Mouse (Mus musculus): ENCODE measurements around the gene Prkcg.
"Not testable (repeated sequence)": the region's sequence is repeated elsewhere in the genome, so short reads cannot be mapped to it uniquely, and the experiment has no call there.

Gene Prkcg

DNA sequence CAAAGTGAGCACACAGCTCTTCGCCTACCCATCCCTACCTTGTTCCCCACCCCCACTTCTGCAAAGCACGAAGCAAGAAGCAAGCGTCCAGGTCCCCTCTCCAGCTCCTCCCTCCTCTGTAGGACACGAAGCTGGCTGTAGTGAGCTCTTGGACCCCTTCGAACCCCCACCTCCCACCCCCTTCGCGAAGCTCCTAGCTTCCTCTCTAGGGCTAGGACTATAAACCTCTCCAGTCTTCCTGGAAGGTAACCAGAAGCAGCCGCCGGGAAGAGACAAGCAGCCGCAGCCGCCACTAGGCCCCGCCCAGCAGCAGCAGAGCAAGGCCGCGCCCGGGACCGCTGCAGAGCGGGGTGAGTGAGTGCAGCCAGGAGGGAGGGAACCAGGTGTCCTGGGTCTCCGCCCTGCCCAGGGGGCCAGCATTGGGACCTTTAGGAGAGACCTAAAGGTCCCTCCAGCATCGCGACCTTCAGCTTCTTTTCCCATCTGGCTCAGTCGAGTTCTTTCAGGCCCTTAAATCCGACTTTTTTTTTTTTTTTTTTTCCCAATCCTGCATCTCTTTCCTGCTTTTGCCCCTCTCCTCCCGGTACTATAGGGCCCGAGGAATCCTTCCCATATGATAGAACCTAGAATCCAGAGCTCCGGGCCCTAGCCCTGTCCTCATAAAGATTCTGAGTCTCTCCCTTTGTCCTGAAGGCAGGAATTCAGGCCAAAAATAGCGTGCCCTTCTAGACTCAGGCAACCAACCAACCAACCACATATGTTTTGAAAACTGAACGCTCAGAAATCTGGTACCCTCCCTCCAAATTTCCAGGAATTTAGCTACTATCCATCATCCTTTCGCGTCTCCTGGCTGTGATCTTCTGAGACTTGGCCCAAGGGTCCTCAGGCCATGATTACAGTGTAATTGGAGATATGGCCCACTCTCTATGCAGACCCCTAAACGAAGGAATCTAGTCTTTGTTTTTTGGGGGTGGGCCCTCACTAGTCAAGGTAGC lies at the start of gene Prkcg, which contains the start of gene Myadm:
Prkcg (plus strand) TSS at position 204 of the 995 bp plus-strand sequence.
Myadm (plus strand) TSS at position 105 of the 995 bp plus-strand sequence.
- DNase-seq (ENCODE audit: low spot score), result peak; percentile 64

DNA sequence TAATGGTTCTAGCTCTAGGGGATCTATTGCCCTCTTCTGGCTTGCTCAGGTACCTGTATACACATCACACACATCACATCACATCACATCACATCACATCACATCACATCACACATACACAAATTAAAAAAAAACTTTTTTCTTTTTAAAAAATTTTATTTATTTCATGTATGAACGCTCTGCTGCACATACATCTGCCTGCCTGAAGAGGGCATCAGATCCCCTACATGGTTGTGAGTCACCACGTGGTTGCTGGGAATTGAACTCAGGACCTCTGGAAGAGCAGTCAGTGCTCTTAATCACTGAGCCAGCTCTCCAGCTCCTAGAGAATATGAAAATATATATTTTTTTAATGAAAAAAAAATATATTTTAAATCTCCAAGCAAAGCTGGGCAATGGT lies 49.8 kb upstream of the Prkcg start:
- no peak for DNase-seq (ENCODE audit: low spot score)

DNA sequence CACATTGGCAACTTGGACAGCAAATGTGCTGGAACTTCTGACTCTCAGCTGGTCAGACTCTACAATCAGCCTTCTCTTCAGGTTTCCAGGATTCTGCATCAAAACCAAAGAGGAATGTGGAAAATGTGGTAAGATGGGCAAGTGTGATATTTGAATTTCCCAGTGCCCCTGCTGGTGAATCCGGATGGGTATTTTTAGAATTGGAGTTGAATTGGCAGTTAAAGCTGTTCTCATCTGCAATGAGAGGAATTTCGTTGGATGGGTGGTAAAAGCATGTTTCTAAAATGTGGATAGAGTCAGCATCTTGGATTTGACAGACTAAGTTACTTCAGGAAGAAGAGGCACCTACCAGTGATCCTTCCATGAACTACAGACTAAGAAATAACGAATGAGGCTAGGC lies 28.3 kb upstream of the Prkcg start:
- no peak for DNase-seq (ENCODE audit: low spot score)

DNA sequence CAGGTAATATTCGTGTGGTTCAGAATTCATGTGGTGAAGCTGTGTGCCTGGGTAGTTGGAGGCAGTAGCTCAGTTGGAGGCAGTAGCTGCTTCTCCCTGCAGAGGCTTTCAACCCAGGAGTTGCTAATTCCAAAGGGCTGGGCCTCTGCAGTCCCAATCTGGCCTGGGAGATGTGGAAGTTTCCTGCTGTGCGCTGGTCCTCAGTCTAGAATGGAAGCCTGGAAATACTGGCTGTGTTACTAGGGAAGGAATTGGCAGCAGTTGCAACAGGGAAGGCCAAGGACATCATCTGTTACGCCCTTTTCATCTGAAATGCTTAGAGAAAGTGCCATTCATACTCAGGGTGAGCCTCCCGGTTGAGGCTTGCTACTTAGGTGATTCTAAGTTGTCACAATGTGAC lies 27.5 kb upstream of the Prkcg start:
- no peak for DNase-seq (ENCODE audit: low spot score)

DNA sequence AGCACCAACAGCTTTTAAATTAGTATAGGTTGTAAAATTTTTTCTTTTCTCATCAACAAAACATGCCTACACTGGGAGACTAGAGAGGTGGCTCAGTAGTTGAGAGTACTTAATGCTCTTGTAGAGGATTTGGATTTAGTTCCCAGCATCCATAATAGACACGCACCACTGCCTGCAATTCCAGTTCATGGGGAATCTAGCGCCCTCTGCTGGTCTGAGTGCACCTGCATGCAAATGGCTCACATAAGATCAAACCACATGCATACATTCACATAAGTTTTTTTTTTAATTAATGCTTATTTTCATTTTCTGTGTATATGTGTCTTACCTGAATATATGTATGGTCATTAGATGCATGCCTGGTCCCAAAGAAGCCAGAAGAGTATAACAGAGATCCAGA lies 26.2 kb upstream of the Prkcg start:
- peak; percentile 18 for DNase-seq (ENCODE audit: low spot score)

DNA sequence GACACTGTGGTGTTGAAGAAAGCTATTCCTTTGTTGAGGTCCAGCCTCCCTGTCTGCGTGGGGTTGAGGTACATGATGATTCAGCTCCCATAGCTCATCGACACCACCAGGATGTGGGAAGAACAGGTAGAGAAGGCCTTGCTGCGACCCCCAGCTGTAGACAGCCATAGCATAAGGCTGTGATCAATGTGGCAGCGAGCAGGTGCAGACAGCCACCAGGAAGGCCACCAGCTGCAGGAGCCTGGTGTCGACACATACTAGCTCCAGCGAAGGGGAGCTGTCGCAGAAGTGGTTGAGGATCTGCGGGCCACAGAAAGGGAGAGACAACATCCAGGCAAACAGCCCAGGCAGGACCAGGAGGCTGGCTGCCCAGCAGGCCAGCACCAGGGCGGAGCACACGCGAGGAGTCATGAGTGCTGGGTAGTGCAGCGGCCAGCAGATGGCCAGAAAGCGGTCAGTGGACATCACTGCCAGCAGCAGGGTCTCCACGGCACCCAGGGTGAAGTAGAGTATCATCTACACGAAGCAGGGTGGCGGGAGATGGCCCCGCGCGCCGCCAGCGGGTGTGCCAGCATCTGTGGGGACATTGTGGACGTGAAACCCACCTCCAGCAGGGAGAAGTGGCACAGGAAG lies 24.5 kb upstream of the Prkcg start:
- DNase-seq (ENCODE audit: low spot score), result no peak

DNA sequence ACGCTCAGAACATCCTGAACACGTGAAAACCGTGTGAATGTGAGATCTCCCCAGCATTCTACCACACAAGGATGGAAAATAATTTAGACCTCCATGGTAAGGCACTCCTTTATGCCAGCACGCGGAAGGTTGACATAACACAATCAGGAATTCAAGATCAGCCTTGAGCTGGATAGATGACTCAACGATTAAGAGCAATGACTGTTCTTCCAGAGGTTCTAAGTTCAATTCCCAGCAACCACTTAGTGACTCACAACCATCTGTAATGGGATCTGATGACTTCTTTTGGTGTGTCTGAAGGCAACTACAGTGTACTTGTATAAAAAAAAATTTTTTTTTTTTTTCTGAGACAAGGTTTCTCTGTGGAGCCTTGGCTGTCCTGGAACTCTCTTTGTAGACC lies 23.7 kb upstream of the Prkcg start:
- no peak for DNase-seq (ENCODE audit: low spot score)

DNA sequence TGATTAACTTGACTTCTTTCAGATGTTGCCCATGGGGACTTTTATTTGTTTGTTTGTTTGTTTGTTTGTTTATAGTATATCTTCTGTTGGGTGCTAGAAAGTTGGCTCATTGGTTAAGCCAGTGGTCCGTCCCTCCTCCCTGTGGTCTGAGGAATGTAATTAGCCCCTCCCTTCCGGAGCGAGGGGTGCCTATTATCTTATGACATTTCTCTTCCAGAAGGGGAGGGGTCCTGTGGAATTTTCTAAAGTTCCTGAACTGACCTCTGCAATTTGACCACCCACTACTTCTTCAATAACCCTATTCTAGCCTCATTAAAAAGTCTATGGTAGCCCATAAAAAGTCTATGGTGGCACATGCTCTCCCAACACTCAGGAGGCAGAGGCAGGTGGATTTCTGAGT lies 21.7 kb upstream of the Prkcg start:
- no peak for DNase-seq (ENCODE audit: low spot score)

DNA sequence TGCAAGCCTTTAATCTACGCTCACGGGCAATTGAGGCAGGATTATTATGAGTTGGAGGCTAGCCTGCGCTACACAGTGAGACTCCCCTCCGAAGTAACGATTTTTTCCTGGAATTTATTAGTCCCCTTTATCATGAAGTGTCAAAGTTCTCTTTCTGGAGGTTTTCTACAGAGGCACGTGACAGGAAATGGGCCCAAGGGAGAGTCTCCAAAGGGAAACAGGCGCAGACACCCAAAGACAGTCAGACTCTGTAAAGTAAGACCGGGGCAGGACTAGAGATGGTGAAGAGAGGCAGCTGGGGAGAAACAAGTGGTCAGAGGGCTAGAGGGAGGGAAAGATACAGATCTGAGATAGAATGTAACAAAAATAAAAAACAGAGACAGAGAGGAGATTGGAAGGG lies 21.1 kb upstream of the Prkcg start:
- DNase-seq (ENCODE audit: low spot score), result no peak

DNA sequence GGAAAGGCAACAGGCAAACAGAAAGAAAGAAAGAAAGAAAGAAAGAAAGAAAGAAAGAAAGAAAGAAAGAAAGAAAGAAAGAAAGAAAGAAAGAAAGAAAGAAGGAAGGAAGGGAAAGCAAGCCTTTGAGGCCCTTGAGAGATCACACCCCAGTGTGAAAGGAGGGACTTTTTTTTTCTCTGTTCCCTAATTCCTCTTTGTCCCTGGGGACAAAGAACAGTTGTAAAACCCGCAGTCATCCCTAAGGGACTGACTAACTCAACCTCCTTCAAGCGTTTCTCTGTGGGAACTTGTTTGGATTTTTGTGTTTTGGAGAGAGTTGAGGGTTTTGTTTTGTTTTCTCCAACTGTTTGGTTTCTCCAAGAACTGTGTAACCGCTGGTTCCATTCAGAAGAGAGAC lies 20.7 kb upstream of the Prkcg start:
- DNase-seq (ENCODE audit: low spot score), result no peak

DNA sequence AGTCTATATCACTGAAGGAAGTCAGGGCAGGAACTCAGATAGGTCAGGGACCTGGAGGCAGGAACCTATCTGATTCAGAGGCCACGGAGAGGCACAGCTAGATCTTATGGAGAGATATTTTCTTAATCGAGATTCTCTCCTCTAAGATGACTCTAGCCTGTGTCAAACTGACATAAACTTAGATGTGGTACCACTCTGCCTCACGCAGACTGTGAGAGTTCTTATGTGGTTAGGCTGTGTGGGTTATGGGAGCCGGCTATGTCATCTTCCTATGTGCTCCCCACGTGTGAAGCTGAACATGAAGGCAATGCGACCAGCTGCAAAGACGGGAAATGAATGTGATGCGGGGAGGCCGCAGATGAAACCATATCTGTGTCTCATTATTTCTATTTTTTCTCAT lies 16.8 kb upstream of the Prkcg start:
- DNase-seq (ENCODE audit: low spot score), result no peak

DNA sequence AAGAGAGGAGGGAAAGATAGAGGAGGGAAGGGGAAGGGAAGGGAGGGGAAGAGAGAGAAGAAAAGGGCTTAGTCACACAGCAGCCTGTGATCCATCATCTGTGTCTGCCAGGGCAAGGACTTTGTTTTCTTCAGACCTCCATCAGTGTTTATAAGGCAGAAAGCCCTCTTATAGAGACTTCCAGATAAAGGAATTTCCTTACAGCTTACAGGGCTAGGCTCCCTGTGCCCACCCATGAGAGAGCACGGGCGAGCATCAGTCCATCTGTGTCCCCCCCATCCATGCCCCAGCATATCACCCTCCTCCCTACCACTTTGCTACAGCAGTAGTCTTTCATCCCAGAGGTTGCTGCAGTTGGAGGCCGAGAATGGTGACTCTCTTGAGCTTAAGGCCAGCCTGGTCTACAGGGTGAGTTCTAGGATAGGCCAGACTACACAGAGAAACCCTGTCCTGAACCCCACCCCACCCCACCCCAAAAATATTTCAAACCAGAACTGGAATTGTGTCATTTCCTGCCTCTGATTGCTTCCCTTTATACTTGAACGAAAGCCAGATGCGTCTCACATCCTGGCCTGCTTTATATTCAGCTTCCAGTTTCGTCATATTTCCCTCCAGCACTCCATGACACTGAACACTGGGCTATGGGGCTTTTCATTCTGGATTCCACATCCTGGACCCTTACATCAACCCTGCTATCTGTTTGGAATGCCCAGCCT lies 13.4 kb upstream of the Prkcg start:
- peak; percentile 43 for DNase-seq (ENCODE audit: low spot score)

DNA sequence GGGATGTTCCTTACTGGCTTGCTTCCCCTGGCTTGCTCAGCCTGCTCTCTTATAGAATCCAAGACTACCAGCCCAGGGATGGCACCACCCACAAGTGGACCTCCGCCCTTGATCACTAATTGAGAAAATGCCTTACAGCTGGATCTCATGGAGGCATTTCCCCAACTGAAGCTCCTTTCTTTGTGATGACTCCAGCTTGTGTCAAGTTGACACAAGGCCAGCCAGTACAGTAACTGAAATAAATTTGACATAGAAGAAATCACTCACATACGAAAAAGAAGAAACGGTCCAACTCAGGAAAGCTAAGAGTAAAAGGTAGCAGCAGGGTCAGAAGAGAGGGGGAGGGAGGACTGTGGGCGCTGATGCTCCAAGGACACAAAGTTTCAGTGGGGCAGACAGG lies 12.2 kb upstream of the Prkcg start:
- DNase-seq (ENCODE audit: low spot score), result not testable (repeated sequence)

DNA sequence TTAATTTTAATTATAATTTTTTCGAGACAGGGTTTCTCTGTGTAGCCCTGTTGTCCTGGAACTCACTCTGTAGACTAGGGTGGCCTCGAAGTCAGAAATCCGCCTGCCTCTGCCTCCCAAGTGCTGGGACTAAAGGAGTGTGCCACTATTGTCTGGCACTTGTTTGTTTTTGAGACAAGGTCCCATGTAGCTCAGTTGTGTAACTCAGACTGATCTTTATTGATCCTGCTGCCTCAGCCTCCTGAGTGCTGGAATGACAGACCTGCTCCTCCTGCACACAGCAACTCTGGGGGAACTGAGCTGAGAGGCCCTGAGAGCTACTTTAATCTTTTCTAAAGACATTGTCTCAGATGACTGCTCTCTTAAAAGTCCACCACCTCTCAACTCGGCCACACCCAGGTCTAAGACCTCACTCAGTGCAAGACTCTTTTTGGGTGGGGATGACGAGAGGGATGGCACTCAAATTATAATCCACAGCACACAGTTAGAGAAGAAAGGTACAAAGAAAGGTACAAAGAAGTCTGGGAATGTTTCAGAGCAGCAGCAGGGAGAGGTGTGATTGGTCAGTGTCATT lies 8.8 kb upstream of the Prkcg start:
- no peak for DNase-seq (ENCODE audit: low spot score)

DNA sequence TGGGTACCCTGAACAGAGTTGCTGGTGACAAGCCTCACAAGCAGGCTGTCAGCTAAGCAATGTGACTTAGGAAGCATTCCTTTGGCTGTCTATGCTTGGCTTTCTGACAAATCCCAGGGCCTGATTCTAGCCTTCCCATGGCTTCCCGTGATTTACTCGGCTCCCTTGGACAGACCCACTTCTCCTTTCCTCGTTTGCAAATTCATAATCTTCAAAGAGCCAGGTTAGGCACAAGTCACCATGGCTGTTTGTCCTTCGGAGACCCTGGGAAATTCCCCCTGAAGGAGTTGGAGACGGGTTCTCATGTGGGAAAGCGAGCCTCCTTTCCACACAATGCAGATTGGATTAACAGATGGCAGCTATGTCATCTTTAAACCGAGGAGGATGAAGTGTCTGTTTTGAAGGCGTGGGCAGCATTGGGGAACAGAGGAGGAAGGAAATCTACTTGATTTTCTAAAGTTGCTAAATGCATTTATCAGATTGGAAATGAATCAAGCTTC lies 8.3 kb upstream of the Prkcg start:
- no peak for DNase-seq (ENCODE audit: low spot score)

DNA sequence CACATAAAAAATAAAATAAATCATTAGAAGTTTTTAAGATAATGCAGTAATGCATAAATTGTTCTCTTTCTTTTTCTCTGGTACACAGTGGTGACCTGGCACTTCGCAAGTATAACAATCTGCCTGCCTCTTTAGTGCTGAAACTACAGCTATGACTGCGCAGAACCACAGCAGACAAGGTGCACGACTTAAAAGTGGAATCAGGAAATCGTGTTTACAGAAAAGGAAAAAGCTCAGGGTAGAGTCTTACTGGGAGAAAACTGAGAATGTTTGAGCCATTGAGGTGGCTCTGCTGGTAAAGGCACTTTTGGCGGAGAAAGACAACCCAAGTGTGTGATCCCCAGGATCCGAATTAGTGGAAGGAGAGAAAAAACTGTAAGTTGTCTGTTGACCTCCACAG lies 7.2 kb upstream of the Prkcg start:
- DNase-seq (ENCODE audit: low spot score), result no peak

DNA sequence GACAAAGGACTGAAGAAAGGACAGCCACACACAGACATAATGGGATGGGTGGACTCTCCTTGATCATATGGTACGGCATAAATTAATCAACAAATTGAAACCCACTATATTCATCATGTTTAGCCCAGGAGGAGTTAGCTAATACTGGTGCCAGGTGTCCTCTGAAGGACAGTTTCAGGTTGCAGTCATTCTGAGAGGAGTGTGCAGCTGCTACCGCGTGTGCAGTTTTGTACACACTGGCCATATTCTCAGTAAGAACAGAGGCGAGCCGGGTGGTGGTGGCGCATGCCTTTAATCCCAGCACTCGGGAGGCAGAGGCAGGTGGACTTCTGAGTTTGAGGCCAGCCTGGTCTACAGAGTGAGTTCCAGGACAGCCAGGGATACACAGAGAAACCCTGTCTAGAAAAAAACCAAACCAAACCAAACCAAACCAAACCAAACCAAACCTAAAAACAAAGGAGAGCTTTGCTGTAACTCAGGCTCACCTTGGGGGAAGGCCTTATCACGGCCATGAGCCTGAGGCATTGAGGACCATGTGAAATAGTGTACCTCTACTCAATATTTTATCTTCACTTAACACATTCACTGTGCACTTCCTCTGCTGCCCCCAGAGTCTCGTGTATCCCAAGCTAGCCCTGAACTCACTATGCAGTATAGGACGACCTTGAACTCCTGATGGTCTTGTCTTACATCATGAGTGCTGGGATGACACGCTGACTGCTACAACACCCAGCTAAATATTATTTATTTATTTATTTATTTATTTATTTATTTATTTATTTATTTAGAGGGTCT lies 5.7 kb upstream of the Prkcg start:
- DNase-seq (ENCODE audit: low spot score), result no peak

DNA sequence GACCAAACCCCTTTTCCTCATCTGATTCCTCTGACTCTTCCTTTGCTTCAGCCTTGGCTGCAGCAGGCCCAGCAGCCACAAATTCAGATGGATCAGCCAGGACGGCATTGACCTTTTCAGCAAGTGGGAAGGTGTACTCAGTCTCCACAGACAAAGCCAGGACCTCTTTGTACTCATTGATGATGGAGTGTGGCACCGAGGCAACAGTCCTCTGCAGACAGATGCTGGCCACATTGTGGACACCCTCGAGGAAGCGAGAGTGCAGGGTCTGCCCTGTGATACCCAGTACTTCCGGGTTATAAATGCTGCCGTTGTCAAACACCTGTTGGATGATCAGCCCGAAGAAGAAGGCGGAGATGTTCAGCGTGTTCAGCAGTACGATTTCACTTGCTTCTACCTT lies 4.4 kb upstream of the Prkcg start:
- DNase-seq (ENCODE audit: low spot score), result no peak

DNA sequence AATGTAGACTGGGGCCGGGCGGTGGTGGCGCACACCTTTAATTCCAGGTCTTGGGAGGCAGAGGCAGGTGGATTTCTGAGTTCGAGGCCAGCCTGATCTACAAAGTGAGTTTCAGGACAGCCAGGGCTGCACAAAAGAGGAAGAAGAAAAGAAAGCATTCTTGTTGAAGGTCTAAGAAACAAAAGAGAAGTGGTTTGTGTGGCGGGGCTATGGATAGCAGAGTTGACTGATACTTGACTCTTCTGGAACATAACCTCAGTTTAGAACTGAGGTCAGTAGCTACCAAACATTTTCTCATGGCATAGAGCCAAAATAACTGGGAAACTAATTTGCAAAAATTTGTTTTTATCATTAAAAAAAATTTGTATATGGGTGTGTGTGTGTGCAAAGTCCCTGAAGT lies 2.9 kb upstream of the Prkcg start:
- DNase-seq (ENCODE audit: low spot score), result no peak

DNA sequence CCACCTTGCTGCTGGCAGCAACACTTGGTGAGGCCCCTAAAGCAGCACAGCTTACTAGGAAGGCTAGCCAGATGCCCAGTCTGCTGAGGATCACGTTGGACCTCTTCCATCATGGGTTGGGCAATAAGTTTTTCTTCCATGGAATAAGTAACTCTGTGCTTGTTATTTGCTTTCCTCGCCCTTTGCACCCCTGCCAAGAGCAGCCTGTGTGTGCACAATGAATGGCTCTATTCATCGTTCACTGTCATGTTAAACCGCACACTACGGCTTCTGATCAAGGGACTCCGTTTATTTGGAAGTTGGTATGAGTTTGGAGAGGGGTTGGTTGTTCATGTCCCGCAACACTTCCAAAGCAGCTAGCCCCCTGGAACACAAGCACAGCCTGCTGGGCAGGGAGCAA lies 1.8 kb upstream of the Prkcg start:
- DNase-seq (ENCODE audit: low spot score), result peak; percentile 89
